Mouse (Mus musculus) hindbrain, embryonic 14.5 days (tissue): ENCODE data around the gene Crabp2. TPM values are rescaled to one million over a fixed set of nuclear protein-coding genes. Genes with fewer than 3 reads are reported as not detected.

ENCODE experiments used
- ATAC-seq: fragments of 200-750 bp; cut with Nextera tagmentation; 2 replicates; pipeline ENCODE4 v1.8.0; 2017; ENCODE audit warnings: moderate number of reproducible peaks, mild to moderate bottlenecking, moderate TSS enrichment, moderate library complexity; ENCODE audit not compliant: low FRiP score
- DNase-seq: peaks from one replicate; pipeline ENCODE4 v3.0.0-alpha.2; 2015; ENCODE audit warnings: low spot score
- H3K27ac ChIP-seq: fragments of 300-500 bp; sonication (generic); 2 replicates; pipeline ENCODE4 v1.5.1; 2014; ENCODE audit warnings: mild to moderate bottlenecking, moderate library complexity
- H3K27me3 ChIP-seq: fragments of 300-500 bp; sonication (generic); 2 replicates; pipeline ENCODE4 v1.6.1; 2014; ENCODE audit warnings: mild to moderate bottlenecking, low read length, mixed read lengths; ENCODE audit not compliant: control insufficient read depth, insufficient read depth
- H3K36me3 ChIP-seq: fragments of 300-500 bp; sonication (generic); replicated peaks from 2 replicates; pipeline ENCODE4 v1.6.1; 2014; ENCODE audit not compliant: control insufficient read depth, insufficient read depth
- H3K4me1 ChIP-seq: fragments of 300-500 bp; sonication (generic); replicated peaks from 2 replicates; pipeline ENCODE4 v1.6.1; 2014; ENCODE audit warnings: antibody characterized with exemption, low read length, mixed read lengths; ENCODE audit not compliant: control insufficient read depth, insufficient read depth
- H3K4me2 ChIP-seq: fragments of 300-500 bp; sonication (generic); replicated peaks from 2 replicates; pipeline ENCODE4 v1.6.1; 2014; ENCODE audit warnings: mild to moderate bottlenecking, moderate library complexity
- H3K4me3 ChIP-seq: fragments of 300-500 bp; sonication (generic); replicated peaks from 2 replicates; pipeline ENCODE4 v1.5.1; 2014; ENCODE audit warnings: mild to moderate bottlenecking, low read length
- H3K9ac ChIP-seq: fragments of 300-500 bp; sonication (generic); 2 replicates; pipeline ENCODE4 v1.6.1; 2014
- H3K9me3 ChIP-seq: fragments of 300-500 bp; sonication (generic); 2 replicates; pipeline ENCODE4 v1.6.1; 2016; ENCODE audit warnings: low read length; ENCODE audit not compliant: control insufficient read depth
- WGBS: fragments of 180-500 bp; shearing (Covaris S2); extraction: QIAGEN DNeasy Blood & Tissue Kit; methylation state at CpG from one replicate; pipeline ENCODE4 v1.1.7; 2014; 5-methylcytosine and 5-hydroxymethylcytosine counted together
- polyA plus RNA-seq: library from polyadenylated mRNA; unstranded; fragments of >200 nt; fragmentation: Nextera tagmentation; extraction: Ambion mirVana; gene quantifications from 2 replicates; pipeline ENCODE4 v1.2.1, GENCODE M21; 2014

The Crabp2 gene
- polyA plus RNA-seq, 1 experiment from 2014 or later, result 56.4 TPM

GRCm38 (mm10) chr3:87996971-87997614 is 48.6 kb downstream of the Crabp2 start:
- ATAC-seq, result no peak
- peaks cover 30% of the 10 kb centered on the region for H3K4me1 ChIP-seq
- peak overlapping the region; percentile 81 for H3K4me2 ChIP-seq
- H3K27me3 ChIP-seq, result peaks cover 88% of the 10 kb centered on the region
- no peak for DNase-seq
- no peaks in the 10 kb centered on the region for H3K9me3 ChIP-seq
- no peaks in the 10 kb centered on the region for H3K36me3 ChIP-seq
- peak overlapping the region; percentile 45 for H3K4me3 ChIP-seq
- WGBS, result under 1% methylated on average over 49 of the region's 49 CpGs
- no peak overlapping the region for H3K27ac ChIP-seq
- peak overlapping the region; percentile 58 for H3K9ac ChIP-seq

GRCm38 (mm10) chr3:87998747-87999146 is 50.3 kb downstream of the Crabp2 start:
- peak overlapping the region; percentile 74 for H3K4me2 ChIP-seq
- no peak overlapping the region for H3K9ac ChIP-seq
- H3K4me3 ChIP-seq, result peak overlapping the region; percentile 39
- H3K4me1 ChIP-seq, result peaks cover 30% of the 10 kb centered on the region
- DNase-seq (no peak), ATAC-seq (peak; percentile 64; the same call in 1 of the 2 replicates)
- H3K27ac ChIP-seq, result no peak overlapping the region
- H3K9me3 ChIP-seq, result no peaks in the 10 kb centered on the region
- no peaks in the 10 kb centered on the region for H3K36me3 ChIP-seq
- WGBS, result 5% methylated on average over 5 of the region's 7 CpGs
- peaks cover 99% of the 10 kb centered on the region for H3K27me3 ChIP-seq

- no peak for DNase-seq
- Histone ChIP-seq H3K27ac (peak overlapping the region; percentile 62), H3K27me3 (peaks cover 92% of the 10 kb centered on the region), H3K4me1 (peaks cover 30% of the 10 kb centered on the region), H3K36me3 (no peaks in the 10 kb centered on the region), H3K4me3 (peak overlapping the region; percentile 39), H3K9ac (peak overlapping the region; percentile 55), H3K4me2 (peak overlapping the region; percentile 74), H3K9me3 (no peaks in the 10 kb centered on the region)
- ATAC-seq, result no peak
- 2% methylated on average over 38 of the region's 38 CpGs for WGBS
These were observed 50.9 kb downstream of the Crabp2 start for GRCm38 (mm10) chr3:87999243-87999895.

- peak within 1 kb of the TSS; percentile 39 for H3K4me3 ChIP-seq
- peak; percentile 38; the same call in 1 of the 2 replicates for ATAC-seq
- H3K9ac ChIP-seq, result peak within 1 kb of the TSS; percentile 55
- H3K9me3 ChIP-seq, result no peaks in the 10 kb centered on the region
- H3K27me3 ChIP-seq, result peaks cover 84% of the 10 kb centered on the region
- H3K4me2 ChIP-seq, result peak within 1 kb of the TSS; percentile 74
- peak within 1 kb of the TSS; percentile 62 for H3K27ac ChIP-seq
- no peak for DNase-seq
- under 1% methylated on average over 38 of the region's 39 CpGs for WGBS
- H3K36me3 ChIP-seq, result no peaks in the 10 kb centered on the region
- peaks cover 30% of the 10 kb centered on the region for H3K4me1 ChIP-seq
These were observed 51.7 kb downstream of the Crabp2 start, which contains the start of gene Bcan for GRCm38 (mm10) chr3:88000181-88000580. Gene Bcan (minus strand): TSS chr3:88000230.

GRCm38 (mm10) chr3:88000816-88001595 is 52.5 kb downstream of the Crabp2 start:
- H3K27ac ChIP-seq, result no peak overlapping the region
- 16% methylated on average over 11 of the region's 11 CpGs for WGBS
- ATAC-seq (no peak), DNase-seq (no peak)
- H3K4me2 ChIP-seq, result peak overlapping the region; percentile 74
- H3K9me3 ChIP-seq, result no peaks in the 10 kb centered on the region
- H3K4me3 ChIP-seq, result peak overlapping the region; percentile 39; the same call in 1 of the 2 replicates
- H3K9ac ChIP-seq, result peak overlapping the region; percentile 55; the same call in 1 of the 2 replicates
- H3K27me3 ChIP-seq, result peaks cover 76% of the 10 kb centered on the region
- H3K36me3 ChIP-seq, result no peaks in the 10 kb centered on the region
- H3K4me1 ChIP-seq, result peaks cover 30% of the 10 kb centered on the region

- no peak overlapping the region for H3K4me3 ChIP-seq
- peak; percentile 49; the same call in 1 of the 2 replicates for ATAC-seq
- no peak overlapping the region for H3K9ac ChIP-seq
- 3% methylated on average over 17 of the region's 17 CpGs for WGBS
- no peaks in the 10 kb centered on the region for H3K9me3 ChIP-seq
- H3K4me1 ChIP-seq, result peaks cover 18% of the 10 kb centered on the region
- H3K4me2 ChIP-seq, result peak overlapping the region; percentile 11; the same call in 1 of the 2 replicates
- DNase-seq, result peak; percentile 39
- no peak overlapping the region for H3K27ac ChIP-seq
- H3K36me3 ChIP-seq, result no peaks in the 10 kb centered on the region
- peaks cover 62% of the 10 kb centered on the region for H3K27me3 ChIP-seq
These were observed 54.0 kb downstream of the Crabp2 start for GRCm38 (mm10) chr3:88002291-88002976.

Other genes starting within 250 kb of the Crabp2 start
- gene Lrrc71, start 200.0 kb upstream of the Crabp2 start, polyA plus RNA-seq, result 0.54 and 0.89 TPM in 2 replicates
- gene Ntrk1, start 153.5 kb upstream of the Crabp2 start, polyA plus RNA-seq, result 1.7 and 4.3 TPM in 2 replicates
- 0.52 and 1.3 TPM in 2 replicates for gene Insrr, start 151.7 kb upstream of the Crabp2 start, polyA plus RNA-seq
- gene Pear1, start 124.4 kb upstream of the Crabp2 start, polyA plus RNA-seq, result 9.9 and 10.2 TPM in 2 replicates
- gene Sh2d2a, start 101.9 kb upstream of the Crabp2 start, polyA plus RNA-seq, result not detected in 2 replicates
- 15.5 and 17.2 TPM in 2 replicates for gene Prcc, start 63.1 kb upstream of the Crabp2 start, polyA plus RNA-seq
- 163 and 179 TPM in 2 replicates for gene Hdgf, start 42.3 kb upstream of the Crabp2 start, polyA plus RNA-seq
- gene Mrpl24, start 29.2 kb upstream of the Crabp2 start, polyA plus RNA-seq, result 50.0 and 53.5 TPM in 2 replicates
- gene Isg20l2, start 18.4 kb upstream of the Crabp2 start, polyA plus RNA-seq, result 17.0 and 18.5 TPM in 2 replicates
- gene Rrnad1, start 17.9 kb upstream of the Crabp2 start, polyA plus RNA-seq, result 15.8 and 18.1 TPM in 2 replicates
- gene Nes, start 22.4 kb downstream of the Crabp2 start, polyA plus RNA-seq, result 20.5 and 20.7 TPM in 2 replicates
- gene Bcan, start 51.6 kb downstream of the Crabp2 start, polyA plus RNA-seq, result 89.1 and 99.3 TPM in 2 replicates
- gene Hapln2, start 78.9 kb downstream of the Crabp2 start, polyA plus RNA-seq, result 0.41 and 0.67 TPM in 2 replicates
- 29.8 and 30.4 TPM in 2 replicates for gene Gpatch4, start 94.4 kb downstream of the Crabp2 start, polyA plus RNA-seq
- 152 and 167 TPM in 2 replicates for gene Naxe, start 109.8 kb downstream of the Crabp2 start, polyA plus RNA-seq
- not detected in 2 replicates for gene Ttc24, start 129.6 kb downstream of the Crabp2 start, polyA plus RNA-seq
- 2.4 and 3.1 TPM in 2 replicates for gene Iqgap3, start 133.3 kb downstream of the Crabp2 start, polyA plus RNA-seq
- 20.4 and 22.4 TPM in 2 replicates for gene Mef2d, start 193.7 kb downstream of the Crabp2 start, polyA plus RNA-seq